Mouse (Mus musculus): Measurements from ENCODE around the gene Gm11115. TPM values are rescaled to one million over a fixed set of nuclear protein-coding genes. Genes with fewer than 3 reads are reported as not detected.

Gene Gm11115
- not detected in 2 replicates for polyA plus RNA-seq (2012; rRNA removed)

GRCm38 (mm10) chr5:88153999-88154398 is at the start of gene Gm11115:
TSS of gene Gm11115 (minus strand) at chr5:88154099.

GRCm38 (mm10) chr5:88111430-88111829 is 42.5 kb downstream of the Gm11115 start, which contains the start of gene Gm11116:
TSS of gene Gm11116 (minus strand) at chr5:88111530.

Other genes with a start within 250 kb of the Gm11115 start
- not detected in 2 replicates for gene Csn3, start 228.5 kb downstream of the Gm11115 start, polyA plus RNA-seq (2012; rRNA removed)
- not detected in 2 replicates for gene 2310003L06Rik, start 184.6 kb downstream of the Gm11115 start, polyA plus RNA-seq (2012; rRNA removed)
- gene Gm28434, start 184.6 kb downstream of the Gm11115 start, polyA plus RNA-seq (2012; rRNA removed): not detected in 2 replicates
- gene Cabs1, start 174.7 kb downstream of the Gm11115 start, polyA plus RNA-seq (2012; rRNA removed): not detected in 2 replicates
- not detected in 2 replicates for gene Smr3a, start 151.6 kb downstream of the Gm11115 start, polyA plus RNA-seq (2012; rRNA removed)
- gene Smr2, start 67.5 kb downstream of the Gm11115 start, polyA plus RNA-seq (2012; rRNA removed): not detected in 2 replicates
- gene Gm11116, start 42.6 kb downstream of the Gm11115 start, polyA plus RNA-seq (2012; rRNA removed): not detected in 2 replicates
- gene Gm7714, start 114.8 kb upstream of the Gm11115 start, polyA plus RNA-seq (2012; rRNA removed): not detected in 2 replicates
- gene Prol1, start 163.2 kb upstream of the Gm11115 start, polyA plus RNA-seq (2012; rRNA removed): not detected in 2 replicates
- not detected in 2 replicates for gene Amtn, start 222.0 kb upstream of the Gm11115 start, polyA plus RNA-seq (2012; rRNA removed)